Mouse (Mus musculus): ENCODE measurements at regions not wholly inside any gene's neighbourhood (a gene's known extent, or its start where the extent isn't known, plus 50 kb on each side); places are given as distances from the start of the nearest gene placed in this dataset.
A peak's percentile ranks its signal among the peaks of the same experiment; 100 is the strongest.

DNA sequence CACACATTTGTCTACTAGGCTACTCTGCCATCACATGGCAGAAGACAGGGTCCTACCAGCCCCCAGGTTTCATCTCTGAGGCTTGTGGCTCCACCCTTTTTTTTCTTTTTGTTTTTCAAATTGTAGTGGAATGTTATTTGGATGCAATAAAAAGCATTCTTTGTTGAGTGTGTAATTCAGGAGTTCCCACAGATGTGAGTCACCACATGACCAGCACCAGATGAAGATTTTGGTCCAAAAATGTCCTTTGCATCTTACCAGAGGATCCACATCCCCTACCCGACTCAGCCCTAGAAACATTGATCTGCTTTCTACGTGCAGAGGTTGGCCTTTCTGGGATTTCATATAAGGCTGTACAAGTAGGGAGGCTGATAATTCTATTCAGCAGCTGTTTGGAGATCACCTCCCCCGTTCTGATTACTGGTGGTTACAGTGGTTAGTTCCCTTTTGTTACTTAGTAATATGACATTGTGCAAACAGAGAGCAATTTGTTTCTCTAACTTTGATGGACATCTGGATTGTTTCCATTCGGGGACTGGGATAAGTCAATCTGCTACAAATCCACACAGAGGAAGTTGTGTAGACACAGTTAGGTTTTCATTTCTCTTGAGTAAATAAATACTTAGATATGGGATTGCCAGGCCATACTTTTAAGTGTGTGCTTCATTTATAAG lies 160.5 kb downstream of the Sptssa start:
- peaks cover 17% of the 10 kb centered on the region for H3K27me3 ChIP-seq (ENCODE audit: control insufficient read depth, insufficient read depth, low read depth, low read length)
- H3K9me3 ChIP-seq (ENCODE audit: control insufficient read depth, low read length), result no peaks in the 10 kb centered on the region
- ATAC-seq (ENCODE audit: low read depth), result no peak
- no peak overlapping the region for H3K4me2 ChIP-seq (ENCODE audit: low read depth, low read length)
- H3K4me1 ChIP-seq (replicated peaks; ENCODE audit: control insufficient read depth, insufficient read depth, low read length), result peaks cover 4% of the 10 kb centered on the region; the same call in 1 of the 2 replicates
- H3K9ac ChIP-seq (ENCODE audit: low read length), result no peak overlapping the region
- H3K4me3 ChIP-seq (ENCODE audit: low read length), result no peak overlapping the region
- WGBS, result 53% methylated on average over 4 of the region's 4 CpGs
- H3K27ac ChIP-seq (ENCODE audit: low read length), result no peak overlapping the region
- no peaks in the 10 kb centered on the region for H3K36me3 ChIP-seq (ENCODE audit: control insufficient read depth, insufficient read depth, low read length)

DNA sequence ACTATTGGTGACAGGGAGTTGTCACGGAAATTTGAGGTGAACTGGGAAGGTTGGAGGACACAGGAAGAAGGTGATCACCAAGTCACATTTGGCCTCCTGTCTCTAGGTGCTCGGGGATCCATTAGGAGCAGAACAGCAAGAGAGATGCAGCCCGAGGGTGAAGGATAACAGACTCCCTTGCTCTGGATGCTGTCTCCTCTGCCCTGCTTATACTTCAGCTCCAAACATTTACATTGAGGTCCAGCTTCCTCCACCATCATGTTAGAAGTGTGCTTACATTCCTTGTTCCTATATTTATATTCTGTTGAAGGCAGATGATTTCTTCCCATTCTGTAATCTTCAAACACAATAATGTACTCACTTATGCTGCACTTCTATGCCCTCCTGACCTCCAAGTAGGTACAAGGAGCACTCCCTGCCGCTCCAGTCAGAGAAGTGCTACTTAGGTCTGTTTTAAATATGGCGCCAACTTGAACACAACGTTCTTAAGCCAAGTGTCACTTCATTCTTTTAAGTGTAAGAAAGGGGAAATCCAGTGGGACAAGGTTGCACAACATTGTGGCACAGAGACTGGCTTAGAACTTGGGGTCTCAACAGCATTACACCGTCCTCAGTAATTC lies 161.5 kb downstream of the Sptssa start:
- no peak overlapping the region for H3K4me3 ChIP-seq (ENCODE audit: low read length)
- peaks cover 4% of the 10 kb centered on the region; the same call in 1 of the 2 replicates for H3K4me1 ChIP-seq (replicated peaks; ENCODE audit: control insufficient read depth, insufficient read depth, low read length)
- H3K9me3 ChIP-seq (ENCODE audit: control insufficient read depth, low read length), result no peaks in the 10 kb centered on the region
- H3K9ac ChIP-seq (ENCODE audit: low read length), result no peak overlapping the region
- H3K27me3 ChIP-seq (ENCODE audit: control insufficient read depth, insufficient read depth, low read depth, low read length), result peaks cover 27% of the 10 kb centered on the region
- WGBS, result 37% methylated on average over 7 of the region's 7 CpGs
- ATAC-seq (ENCODE audit: low read depth), result peak; percentile 74
- no peaks in the 10 kb centered on the region for H3K36me3 ChIP-seq (ENCODE audit: control insufficient read depth, insufficient read depth, low read length)
- no peak overlapping the region for H3K4me2 ChIP-seq (ENCODE audit: low read depth, low read length)
- H3K27ac ChIP-seq (ENCODE audit: low read length), result no peak overlapping the region

DNA sequence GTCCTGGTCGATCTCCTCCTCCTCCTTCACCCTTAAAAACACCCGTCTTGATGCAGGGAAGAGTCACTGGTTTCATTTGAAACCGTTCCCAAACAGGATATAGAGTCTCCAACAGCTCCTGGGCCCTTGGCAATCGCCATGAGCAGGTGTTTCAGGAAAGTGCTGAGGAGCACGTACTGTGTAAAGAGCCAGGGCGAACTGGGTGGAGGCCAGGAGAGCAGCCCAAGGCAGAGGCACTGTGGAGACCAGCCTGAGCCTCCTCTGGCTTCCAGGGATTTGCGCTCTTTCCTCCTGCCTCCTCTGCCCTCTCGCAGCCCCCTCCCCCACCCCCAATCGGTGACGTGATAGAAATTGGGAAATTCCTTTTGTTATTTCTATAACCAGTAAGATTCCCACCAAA lies 163.6 kb downstream of the Sptssa start:
- Histone ChIP-seq H3K4me1 (replicated peaks; ENCODE audit: control insufficient read depth, insufficient read depth, low read length) (peaks cover 4% of the 10 kb centered on the region; the same call in 1 of the 2 replicates), H3K36me3 (ENCODE audit: control insufficient read depth, insufficient read depth, low read length) (no peaks in the 10 kb centered on the region), H3K27ac (ENCODE audit: low read length) (no peak overlapping the region), H3K9ac (ENCODE audit: low read length) (no peak overlapping the region), H3K27me3 (ENCODE audit: control insufficient read depth, insufficient read depth, low read depth, low read length) (peaks cover 38% of the 10 kb centered on the region), H3K4me3 (ENCODE audit: low read length) (no peak overlapping the region), H3K4me2 (ENCODE audit: low read depth, low read length) (no peak overlapping the region), H3K9me3 (ENCODE audit: control insufficient read depth, low read length) (no peaks in the 10 kb centered on the region)
- 40% methylated on average over 10 of the region's 10 CpGs for WGBS
- ATAC-seq (ENCODE audit: low read depth), result peak; percentile 61

DNA sequence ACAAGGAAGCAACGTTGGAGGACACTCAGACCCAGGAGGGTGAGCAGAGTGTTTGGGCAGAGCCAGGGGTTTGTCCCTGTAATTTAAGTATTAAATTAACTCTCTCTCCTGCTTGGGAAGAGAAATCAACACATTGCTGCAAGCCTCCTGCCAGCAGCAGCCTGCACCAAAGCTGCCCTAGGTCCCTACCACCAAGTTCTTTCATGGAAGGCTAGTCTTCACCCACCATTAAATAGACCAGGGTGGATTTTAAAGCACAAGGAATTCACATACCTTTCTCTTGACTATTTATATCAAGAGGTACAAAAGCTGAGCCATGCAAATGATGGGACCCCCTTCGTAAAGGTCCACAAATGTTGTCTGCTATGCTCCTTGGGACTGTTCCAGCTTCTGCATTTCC lies 165.9 kb downstream of the Sptssa start:
- Histone ChIP-seq H3K9ac (ENCODE audit: low read length) (no peak overlapping the region), H3K4me1 (replicated peaks; ENCODE audit: control insufficient read depth, insufficient read depth, low read length) (peaks cover 4% of the 10 kb centered on the region; the same call in 1 of the 2 replicates), H3K36me3 (ENCODE audit: control insufficient read depth, insufficient read depth, low read length) (no peaks in the 10 kb centered on the region), H3K27ac (ENCODE audit: low read length) (no peak overlapping the region), H3K4me3 (ENCODE audit: low read length) (no peak overlapping the region), H3K27me3 (ENCODE audit: control insufficient read depth, insufficient read depth, low read depth, low read length) (peaks cover 33% of the 10 kb centered on the region), H3K4me2 (ENCODE audit: low read depth, low read length) (no peak overlapping the region), H3K9me3 (ENCODE audit: control insufficient read depth, low read length) (no peaks in the 10 kb centered on the region)
- WGBS, result 80% methylated on average over 2 of the region's 2 CpGs
- no peak for ATAC-seq (ENCODE audit: low read depth)

DNA sequence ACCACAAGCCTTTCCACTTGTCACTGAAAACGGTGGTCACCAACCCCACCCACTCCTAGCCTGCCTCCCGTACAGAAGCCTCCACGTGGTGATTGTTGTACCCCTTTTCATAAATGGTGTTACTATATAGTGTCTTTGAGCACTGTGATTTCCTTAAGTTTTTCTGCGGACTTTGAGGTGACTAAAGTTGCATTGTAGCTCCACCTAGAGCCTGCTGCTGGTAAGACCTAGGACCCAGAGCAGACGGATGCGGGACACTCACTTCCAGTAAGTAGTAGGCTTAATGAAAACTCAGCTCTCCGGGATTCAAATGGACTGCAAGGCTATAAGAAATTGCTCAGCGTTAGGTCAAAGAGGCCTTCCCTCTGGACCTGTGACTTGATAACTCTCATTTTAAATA lies 166.7 kb downstream of the Sptssa start:
- Histone ChIP-seq H3K27ac (ENCODE audit: low read length) (no peak overlapping the region), H3K4me1 (replicated peaks; ENCODE audit: control insufficient read depth, insufficient read depth, low read length) (peaks cover 4% of the 10 kb centered on the region; the same call in 1 of the 2 replicates), H3K4me2 (ENCODE audit: low read depth, low read length) (no peak overlapping the region), H3K27me3 (ENCODE audit: control insufficient read depth, insufficient read depth, low read depth, low read length) (peaks cover 40% of the 10 kb centered on the region), H3K9ac (ENCODE audit: low read length) (no peak overlapping the region), H3K4me3 (ENCODE audit: low read length) (no peak overlapping the region), H3K9me3 (ENCODE audit: control insufficient read depth, low read length) (no peaks in the 10 kb centered on the region), H3K36me3 (ENCODE audit: control insufficient read depth, insufficient read depth, low read length) (no peaks in the 10 kb centered on the region)
- peak; percentile 62 for ATAC-seq (ENCODE audit: low read depth)
- 3% methylated on average over 8 of the region's 8 CpGs for WGBS

DNA sequence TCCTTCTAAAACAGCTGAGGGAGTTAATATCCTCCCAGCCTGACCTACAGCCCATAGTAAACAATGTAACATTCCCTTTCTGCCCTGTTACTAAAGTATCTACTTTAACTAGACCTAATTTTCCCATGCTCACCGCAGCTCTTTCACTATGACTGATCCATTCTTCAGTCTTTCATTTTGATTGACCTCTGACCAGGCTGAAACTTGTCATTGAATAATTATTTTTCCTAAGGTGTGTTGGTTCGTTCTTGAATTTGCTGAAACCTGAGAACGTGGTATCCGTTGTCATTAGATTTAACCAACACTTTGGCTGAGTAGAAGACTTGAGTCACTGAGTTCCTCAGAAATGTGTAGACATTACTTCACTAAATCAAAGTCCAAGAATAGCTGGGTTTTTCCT lies 168.7 kb downstream of the Sptssa start:
- Histone ChIP-seq H3K36me3 (ENCODE audit: control insufficient read depth, insufficient read depth, low read length) (no peaks in the 10 kb centered on the region), H3K4me3 (ENCODE audit: low read length) (no peak overlapping the region), H3K9me3 (ENCODE audit: control insufficient read depth, low read length) (no peaks in the 10 kb centered on the region), H3K4me1 (replicated peaks; ENCODE audit: control insufficient read depth, insufficient read depth, low read length) (peaks cover 3% of the 10 kb centered on the region; the same call in 1 of the 2 replicates), H3K9ac (ENCODE audit: low read length) (no peak overlapping the region), H3K27me3 (ENCODE audit: control insufficient read depth, insufficient read depth, low read depth, low read length) (peaks cover 49% of the 10 kb centered on the region), H3K4me2 (ENCODE audit: low read depth, low read length) (no peak overlapping the region), H3K27ac (ENCODE audit: low read length) (no peak overlapping the region)
- no peak for ATAC-seq (ENCODE audit: low read depth)
- WGBS, result 73% methylated on average over 4 of the region's 4 CpGs

DNA sequence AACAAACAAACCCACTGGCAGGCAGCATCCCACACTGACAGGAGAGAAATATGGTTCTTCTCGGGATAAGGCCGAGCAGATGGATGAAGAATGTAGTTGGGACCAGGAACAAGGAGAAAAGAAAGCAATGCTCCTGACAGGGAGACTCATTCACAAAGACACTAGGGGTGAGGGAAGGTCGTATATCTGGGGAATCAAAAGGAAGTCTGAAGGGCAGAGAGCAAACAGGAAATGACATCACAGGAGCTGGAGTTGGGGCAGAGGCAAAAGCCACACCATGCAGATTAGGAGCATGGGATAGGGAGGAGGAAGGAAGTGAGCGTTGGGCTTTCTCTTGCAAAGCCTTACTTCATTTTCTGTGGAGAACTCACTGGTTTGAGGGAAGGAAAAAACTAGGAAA lies 174.4 kb downstream of the Sptssa start:
- Histone ChIP-seq H3K4me1 (replicated peaks; ENCODE audit: control insufficient read depth, insufficient read depth, low read length) (0 out of 2 replicates have a peak, but pooled peaks cover 3% of the 10 kb centered on the region), H3K4me3 (ENCODE audit: low read length) (no peak overlapping the region), H3K27me3 (ENCODE audit: control insufficient read depth, insufficient read depth, low read depth, low read length) (peaks cover 24% of the 10 kb centered on the region), H3K9me3 (ENCODE audit: control insufficient read depth, low read length) (no peaks in the 10 kb centered on the region), H3K4me2 (ENCODE audit: low read depth, low read length) (no peak overlapping the region), H3K9ac (ENCODE audit: low read length) (no peak overlapping the region), H3K36me3 (ENCODE audit: control insufficient read depth, insufficient read depth, low read length) (no peaks in the 10 kb centered on the region), H3K27ac (ENCODE audit: low read length) (no peak overlapping the region)
- WGBS, result 46% methylated on average over 4 of the region's 4 CpGs
- ATAC-seq (ENCODE audit: low read depth), result no peak

DNA sequence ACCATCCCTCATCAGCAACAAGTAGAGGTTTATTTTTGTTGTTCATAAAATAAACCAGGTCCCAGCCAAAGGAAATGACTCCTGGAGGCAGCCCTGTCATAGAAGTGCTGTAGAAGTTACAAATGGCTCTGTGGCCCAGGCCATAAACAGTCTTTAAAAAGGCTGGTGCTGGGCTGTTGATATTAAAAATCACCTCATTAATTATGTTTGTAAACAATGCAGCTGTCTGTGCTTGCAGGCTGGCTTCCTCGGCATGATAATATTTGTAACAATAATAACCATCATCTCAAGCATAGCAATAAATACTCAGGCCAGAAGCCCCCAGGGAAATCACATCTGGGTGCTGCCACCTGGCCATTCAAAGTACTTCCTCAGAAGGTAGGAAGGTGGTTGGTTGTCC lies 176.5 kb downstream of the Sptssa start:
- Histone ChIP-seq H3K27me3 (ENCODE audit: control insufficient read depth, insufficient read depth, low read depth, low read length) (peaks cover 25% of the 10 kb centered on the region), H3K4me3 (ENCODE audit: low read length) (no peak overlapping the region), H3K27ac (ENCODE audit: low read length) (no peak overlapping the region), H3K9me3 (ENCODE audit: control insufficient read depth, low read length) (no peaks in the 10 kb centered on the region), H3K9ac (ENCODE audit: low read length) (no peak overlapping the region), H3K4me2 (ENCODE audit: low read depth, low read length) (no peak overlapping the region), H3K36me3 (ENCODE audit: control insufficient read depth, insufficient read depth, low read length) (no peaks in the 10 kb centered on the region), H3K4me1 (replicated peaks; ENCODE audit: control insufficient read depth, insufficient read depth, low read length) (0 out of 2 replicates have a peak, but pooled peaks cover 3% of the 10 kb centered on the region)
- WGBS, result 46% methylated on average over 1 of the region's 1 CpGs
- peak; percentile 82 for ATAC-seq (ENCODE audit: low read depth)

DNA sequence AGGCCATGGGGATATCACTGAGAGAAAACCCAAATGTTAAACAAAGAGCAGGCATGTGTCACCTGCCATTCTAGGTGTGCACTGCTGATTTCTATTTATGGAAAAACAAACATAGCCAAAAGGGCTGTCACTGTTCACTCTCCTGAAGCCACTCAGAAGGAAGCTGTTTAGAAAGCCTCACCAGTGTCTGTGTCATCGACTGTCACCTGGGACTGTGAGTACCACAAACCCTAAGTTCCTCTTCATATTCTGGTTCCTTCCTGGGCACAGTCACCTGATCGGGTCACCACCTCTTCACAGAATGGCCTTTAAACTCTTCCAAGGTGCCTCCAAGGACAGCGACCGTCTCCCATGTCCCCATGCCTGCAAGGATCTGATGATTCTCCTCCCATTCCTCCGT lies 183.5 kb downstream of the Sptssa start:
- Histone ChIP-seq H3K27me3 (ENCODE audit: control insufficient read depth, insufficient read depth, low read depth, low read length) (peaks cover 12% of the 10 kb centered on the region), H3K36me3 (ENCODE audit: control insufficient read depth, insufficient read depth, low read length) (no peaks in the 10 kb centered on the region), H3K9ac (ENCODE audit: low read length) (no peak overlapping the region), H3K4me1 (replicated peaks; ENCODE audit: control insufficient read depth, insufficient read depth, low read length) (no peaks in the 10 kb centered on the region), H3K9me3 (ENCODE audit: control insufficient read depth, low read length) (no peaks in the 10 kb centered on the region), H3K4me2 (ENCODE audit: low read depth, low read length) (no peak overlapping the region), H3K4me3 (ENCODE audit: low read length) (no peak overlapping the region), H3K27ac (ENCODE audit: low read length) (no peak overlapping the region)
- no peak for ATAC-seq (ENCODE audit: low read depth)
- 81% methylated on average over 5 of the region's 5 CpGs for WGBS

All from lung, embryonic 16.5 days (tissue).